Mouse (Mus musculus) liver, adult 2 months (tissue): Measurements from ENCODE around the gene Acp6.

Experiments
- CTCF ChIP-seq: fragments of 200-500 bp; IDR thresholded peaks from 2 replicates; pipeline ENCODE4 v1.5.1; 2011; ENCODE audit warnings: low read depth, low read length, control low read depth
- POLR2A ChIP-seq: fragments of 200-500 bp; IDR thresholded peaks from 2 replicates; pipeline ENCODE4 v1.6.1; 2011; ENCODE audit warnings: low read length, control low read depth; ENCODE audit not compliant: insufficient read depth; ENCODE audit errors: extremely low read depth

- TF ChIP-seq CTCF (no peak), POLR2A (no peak)
These were observed 1.3 kb upstream of the Acp6 start for GRCm38 (mm10) chr3:97157308-97157707.
